Mouse (Mus musculus) small intestine, adult 2 months (tissue): ENCODE measurements around the gene Trpm7. TPM values are rescaled to one million over a fixed set of nuclear protein-coding genes. Genes with fewer than 3 reads are reported as not detected.
A peak's percentile ranks its signal among the peaks of the same experiment; 100 is the strongest.

ENCODE experiments used
- H3K27ac ChIP-seq: fragments of 200-500 bp; 2 replicates; pipeline ENCODE4 v1.5.1; 2012; ENCODE audit warnings: low read depth, low read length, control low read depth, inconsistent platforms; ENCODE audit not compliant: insufficient read depth
- H3K27me3 ChIP-seq: fragments of 200-500 bp; 2 replicates; pipeline ENCODE4 v1.6.1; 2012; ENCODE audit warnings: mild to moderate bottlenecking, moderate library complexity, low read length, inconsistent platforms; ENCODE audit not compliant: control insufficient read depth, insufficient read depth
- H3K36me3 ChIP-seq: fragments of 200-500 bp; 2 replicates; pipeline ENCODE4 v1.6.1; 2012; ENCODE audit warnings: mild to moderate bottlenecking, low read length, control low read depth, inconsistent platforms; ENCODE audit not compliant: control insufficient read depth, insufficient read depth
- H3K4me1 ChIP-seq: fragments of 200-500 bp; 2 replicates; pipeline ENCODE4 v1.6.1; 2012; ENCODE audit warnings: low read length, inconsistent platforms, mixed read lengths; ENCODE audit not compliant: control insufficient read depth, insufficient read depth, insufficient read length
- H3K4me3 ChIP-seq: fragments of 200-500 bp; 2 replicates; pipeline ENCODE4 v1.5.1; 2012; ENCODE audit warnings: low read depth, mild to moderate bottlenecking, control low read depth, inconsistent platforms, low read length, moderate library complexity
- CTCF ChIP-seq: fragments of 200-500 bp; IDR thresholded peaks from 2 replicates; pipeline ENCODE4 v1.5.1; 2012; ENCODE audit warnings: low read depth, mild to moderate bottlenecking, control low read depth, inconsistent platforms, low read length, moderate library complexity, mixed read lengths; ENCODE audit not compliant: insufficient replicate concordance, insufficient read length; ENCODE audit errors: extremely low read depth
- POLR2A ChIP-seq: fragments of 200-500 bp; IDR thresholded peaks from 2 replicates; pipeline ENCODE4 v1.6.1; 2012; ENCODE audit warnings: low read depth, mild to moderate bottlenecking, control low read depth, inconsistent platforms, low read length, moderate library complexity
- WGBS: fragments of 180-500 bp; shearing (Covaris S2); methylation state at CpG from one replicate; pipeline ENCODE4 v1.1.7; 2018; 5-methylcytosine and 5-hydroxymethylcytosine counted together
- polyA plus RNA-seq: library from polyadenylated mRNA; depleted of rRNA; stranded (reverse); fragments of >200 nt; gene quantifications from 2 replicates; pipeline ENCODE4 v1.2.3, GENCODE M21; 2012; rRNA removed

The Trpm7 gene
- 0.74 and 1.3 TPM in 2 replicates for polyA plus RNA-seq

DNA sequence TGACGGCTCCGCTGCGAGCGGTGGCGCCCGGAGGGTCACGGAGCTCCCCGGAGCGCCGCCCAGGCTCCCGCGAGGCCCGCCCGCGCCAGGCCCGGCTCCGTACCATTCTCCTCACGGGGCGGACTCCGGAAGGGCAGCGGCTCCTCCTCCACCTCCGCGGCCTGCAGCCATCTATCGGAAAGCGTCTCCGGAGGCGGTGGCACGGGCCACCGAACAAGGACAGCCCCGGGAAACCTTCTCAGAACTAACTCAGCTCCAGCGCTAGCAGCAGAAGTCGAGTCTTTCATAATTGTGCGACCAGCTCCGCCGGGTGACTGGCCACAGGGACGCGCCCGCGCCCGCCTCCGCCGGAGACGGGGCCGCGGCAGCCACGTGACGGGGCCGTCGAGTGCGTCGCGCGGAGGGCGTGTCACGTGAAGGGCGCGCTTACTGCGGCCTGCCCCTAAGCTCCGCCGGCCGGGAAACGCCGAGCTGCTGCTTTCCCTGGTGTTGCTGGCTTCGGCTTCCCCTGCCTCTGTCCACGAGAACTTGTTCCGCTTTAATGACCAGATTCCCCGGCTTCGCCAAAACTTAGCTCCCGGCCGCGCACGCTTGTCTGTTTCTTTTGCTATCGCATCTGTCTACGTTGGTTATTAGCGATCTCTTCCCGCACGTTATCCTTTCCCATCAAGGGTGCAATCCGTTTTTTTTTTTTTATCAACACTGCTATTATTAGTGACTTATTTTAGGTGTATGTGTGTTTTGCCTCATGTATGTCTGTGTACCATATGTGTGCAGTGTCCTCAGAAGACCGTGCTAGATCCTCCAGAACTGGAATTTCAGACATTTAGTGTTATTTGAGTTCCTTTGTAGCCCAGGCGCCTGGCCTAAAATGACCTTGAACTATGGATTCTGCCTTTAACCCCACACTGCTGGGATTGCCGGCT is at the start of gene Trpm7:
Gene Trpm7 (minus strand): TSS at position 360 of the 926 bp plus-strand sequence.
- Histone ChIP-seq H3K27me3 (no peaks in the 10 kb centered on the region), H3K4me1 (no peaks in the 10 kb centered on the region), H3K4me3 (peak within 1 kb of the TSS; percentile 87), H3K27ac (peak within 1 kb of the TSS; percentile 99), H3K36me3 (no peaks in the 10 kb centered on the region)
- under 1% methylated on average over 81 of the region's 81 CpGs for WGBS
- TF ChIP-seq POLR2A (peak; percentile 94), CTCF (no peak)

DNA sequence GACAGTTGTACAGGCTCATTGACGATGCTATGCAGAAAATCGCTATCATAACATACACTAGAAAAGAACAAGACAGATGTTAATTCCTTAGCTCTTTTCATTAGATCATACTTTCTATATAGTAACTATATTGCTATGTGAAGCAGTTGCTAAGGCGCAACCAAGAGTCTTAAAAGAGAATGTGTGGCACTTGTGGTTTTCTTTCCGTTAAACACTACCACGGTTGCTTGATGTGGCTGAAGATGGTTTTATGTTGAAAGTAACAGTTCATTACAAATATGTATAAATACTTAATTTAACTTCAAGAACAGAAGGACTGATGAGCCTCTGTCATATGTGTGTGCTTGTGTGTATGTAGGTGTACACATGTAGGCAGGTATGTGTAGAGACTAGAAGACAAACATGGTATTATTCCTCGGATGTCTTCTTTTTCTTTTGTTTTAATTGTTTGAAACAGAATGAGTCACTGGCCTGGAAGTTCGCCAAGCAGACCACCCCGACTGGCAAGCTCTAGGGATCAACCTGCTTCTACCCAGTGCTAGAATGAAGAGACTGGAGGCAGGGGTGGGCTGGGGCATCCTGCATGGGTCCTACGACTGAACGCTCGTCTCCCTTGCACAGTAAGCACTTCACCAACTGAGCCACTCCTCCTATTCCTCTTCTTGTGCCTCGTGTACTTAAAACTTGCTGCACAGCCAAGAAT is 44.5 kb upstream of the Trpm7 start:
- TF ChIP-seq CTCF (no peak), POLR2A (no peak)
- Histone ChIP-seq H3K27ac (no peak overlapping the region), H3K4me1 (no peaks in the 10 kb centered on the region), H3K27me3 (no peaks in the 10 kb centered on the region), H3K36me3 (peaks cover 57% of the 10 kb centered on the region), H3K4me3 (no peak overlapping the region)
- WGBS = 82% methylated on average over 12 of the region's 12 CpGs

DNA sequence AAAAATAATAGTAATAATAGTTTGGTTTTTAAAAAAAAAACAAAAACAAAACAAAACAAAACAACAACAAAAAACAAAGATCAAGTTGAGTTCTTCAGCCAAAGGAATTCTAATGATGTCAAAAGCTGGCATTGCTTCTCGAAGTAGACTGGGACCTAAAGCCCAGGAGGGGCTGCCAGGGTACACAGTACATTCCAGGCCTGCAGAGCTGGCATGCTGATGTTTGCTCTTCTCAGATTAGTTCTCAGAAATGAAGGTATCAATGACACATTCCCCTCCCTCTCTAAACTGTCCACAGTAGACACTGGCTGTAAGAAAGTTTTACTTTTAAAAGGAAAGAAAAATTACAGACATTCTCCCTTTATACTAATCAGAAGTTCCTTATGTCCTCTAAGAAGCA is 40.2 kb upstream of the Trpm7 start:
- Histone ChIP-seq H3K36me3 (peaks cover 46% of the 10 kb centered on the region), H3K27me3 (no peaks in the 10 kb centered on the region), H3K4me1 (no peaks in the 10 kb centered on the region), H3K4me3 (no peak overlapping the region), H3K27ac (no peak overlapping the region)
- 51% methylated on average over 1 of the region's 1 CpGs for WGBS
- no peak for TF ChIP-seq CTCF
- TF ChIP-seq POLR2A = no peak

DNA sequence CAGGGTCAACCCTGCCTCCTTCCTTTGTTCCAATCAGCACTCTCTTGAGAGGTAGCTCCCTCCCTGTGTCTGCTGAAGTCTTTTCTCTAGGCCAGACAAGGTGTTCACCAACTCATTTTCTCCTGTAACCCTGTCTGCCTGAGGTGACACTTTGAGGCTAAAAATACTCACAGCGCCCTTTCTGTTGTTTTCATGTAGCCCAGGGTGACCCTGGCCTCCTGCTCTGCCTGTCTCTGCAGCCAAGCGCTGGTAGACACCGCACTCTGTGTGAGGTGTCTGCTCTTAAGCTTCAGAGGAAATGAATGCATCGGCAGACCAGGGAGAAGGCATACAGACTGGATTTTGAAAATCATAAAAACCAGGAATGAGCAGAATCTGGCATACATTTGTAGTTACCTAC is 38.1 kb upstream of the Trpm7 start:
- H3K27me3 ChIP-seq = no peaks in the 10 kb centered on the region
- no peak overlapping the region for H3K4me3 ChIP-seq
- TF ChIP-seq CTCF = no peak
- no peak for TF ChIP-seq POLR2A
- WGBS = 79% methylated on average over 4 of the region's 4 CpGs
- peaks cover 39% of the 10 kb centered on the region for H3K36me3 ChIP-seq
- no peaks in the 10 kb centered on the region for H3K4me1 ChIP-seq
- H3K27ac ChIP-seq = no peak overlapping the region

DNA sequence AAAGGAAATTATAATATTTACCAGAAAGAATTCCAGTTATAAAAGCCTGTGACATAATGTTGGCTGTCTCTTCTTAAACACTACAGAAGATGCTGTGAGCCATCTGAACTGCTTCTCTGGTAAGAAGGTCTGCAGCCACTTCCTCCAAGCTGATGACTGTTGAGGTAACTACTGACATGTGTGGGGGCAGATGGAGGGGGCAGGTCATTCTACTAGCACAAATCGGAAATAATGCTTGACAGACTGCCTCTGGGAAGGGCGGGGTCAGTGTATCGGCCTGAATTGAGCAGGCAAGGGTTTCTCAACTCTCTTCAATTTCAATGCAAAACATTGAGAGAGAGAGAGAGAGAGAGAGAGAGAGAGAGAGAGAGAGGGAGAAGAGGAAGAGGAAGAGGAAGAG is 28.1 kb upstream of the Trpm7 start:
- WGBS = 72% methylated on average over 3 of the region's 3 CpGs
- no peak for TF ChIP-seq CTCF
- no peak for TF ChIP-seq POLR2A
- Histone ChIP-seq H3K36me3 (peaks cover 41% of the 10 kb centered on the region), H3K27ac (no peak overlapping the region), H3K4me3 (no peak overlapping the region), H3K27me3 (no peaks in the 10 kb centered on the region), H3K4me1 (no peaks in the 10 kb centered on the region)

DNA sequence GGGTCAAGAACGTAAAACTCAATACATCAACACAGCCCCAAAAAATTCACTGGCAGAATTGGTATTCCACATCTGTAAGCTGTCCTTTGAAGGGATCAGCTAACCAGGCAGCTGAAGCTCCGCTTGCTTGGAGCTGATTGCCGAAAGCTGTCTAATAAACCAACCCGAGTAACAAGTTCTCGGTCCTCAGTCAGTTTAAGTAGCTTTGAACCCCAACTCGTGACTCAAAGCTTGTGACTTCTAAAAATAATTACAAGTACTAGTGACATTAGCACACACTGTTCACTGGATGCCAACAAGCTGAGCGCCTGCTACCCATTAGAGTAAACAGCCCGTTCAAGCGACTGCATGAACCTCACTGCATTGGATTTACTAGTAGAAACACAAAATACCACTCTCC is 21.5 kb upstream of the Trpm7 start:
- TF ChIP-seq CTCF (no peak), POLR2A (no peak)
- H3K4me3 ChIP-seq = no peak overlapping the region
- H3K36me3 ChIP-seq = peaks cover 27% of the 10 kb centered on the region
- WGBS = 86% methylated on average over 9 of the region's 9 CpGs
- no peaks in the 10 kb centered on the region for H3K4me1 ChIP-seq
- no peak overlapping the region for H3K27ac ChIP-seq
- H3K27me3 ChIP-seq = no peaks in the 10 kb centered on the region

DNA sequence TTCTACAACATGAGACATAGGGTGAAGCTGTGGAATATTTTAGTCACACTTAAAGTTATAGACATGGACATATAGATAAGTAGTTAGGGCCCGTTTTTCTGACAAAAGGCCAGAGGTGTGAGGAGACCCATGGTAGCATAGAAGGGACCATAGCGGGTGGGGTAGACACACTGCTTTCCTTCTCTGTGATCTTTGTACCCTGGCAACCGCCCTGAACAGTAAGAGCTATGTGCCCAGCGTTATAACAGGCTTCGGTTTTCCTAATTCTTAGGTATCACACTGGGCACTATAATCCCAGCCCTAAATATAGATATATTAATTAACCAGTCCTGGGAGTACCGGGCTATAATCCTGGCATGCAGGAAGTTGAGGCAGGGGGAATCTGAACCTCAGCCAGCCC is 20.9 kb upstream of the Trpm7 start:
- Histone ChIP-seq H3K4me1 (no peaks in the 10 kb centered on the region), H3K27me3 (no peaks in the 10 kb centered on the region), H3K4me3 (no peak overlapping the region), H3K36me3 (peaks cover 25% of the 10 kb centered on the region), H3K27ac (no peak overlapping the region)
- WGBS = 25% methylated on average over 6 of the region's 6 CpGs
- no peak for TF ChIP-seq POLR2A
- no peak for TF ChIP-seq CTCF
